Comparison of ENCODE assay signal across 25 mouse cellular contexts in genomic region chr9:120037414-120037813, GRCm38 (mm10). TPM values are rescaled to one million over a fixed set of nuclear protein-coding genes. Genes with fewer than 3 reads are reported as not detected.
A peak's percentile ranks its signal among the peaks of the same experiment; 100 is the strongest.
DNase-seq lines count a peak whose midpoint lies in the region; ATAC-seq and TF ChIP-seq lines count a peak whose summit lies in the region.
"Had no signal": no experiment of that assay in that cellular context is flagged by ENCODE, and none has a peak within 500 bp of the region (broad histone marks: within the 10 kb centered on the region; RNA-seq: fewer than 3 reads in every experiment).

No protein-coding gene starts in this region.

- intact Hi-C loops in heart, postnatal 36 days (cut with DNase I) = no loop called here

- no peak overlapping the region for H3K4me2 ChIP-seq in heart, embryonic 13.5 days
- no peak overlapping the region for H3K4me2 ChIP-seq in liver, postnatal 0 days (ENCODE audit: low read depth, low read length)
- no peak overlapping the region for H3K4me2 ChIP-seq in liver, embryonic 12.5 days
- H3K4me2 ChIP-seq: forebrain, embryonic 13.5 days; hindbrain, embryonic 15.5 days; midbrain, embryonic 12.5 days; neural tube, embryonic 12.5 days had no signal

- TF ChIP-seq CTCF in liver, postnatal 0 days (IDR thresholded peaks at IDR 0.05; ENCODE audit: low read depth) = no peak

- H3K9ac ChIP-seq in heart, embryonic 13.5 days = no peak overlapping the region
- no peak overlapping the region for H3K9ac ChIP-seq in liver, postnatal 0 days (replicated peaks)
- no peak overlapping the region for H3K9ac ChIP-seq in liver, embryonic 12.5 days
- H3K9ac ChIP-seq: forebrain, embryonic 13.5 days; hindbrain, embryonic 15.5 days; midbrain, embryonic 12.5 days; neural tube, embryonic 12.5 days had no signal

- 72% methylated on average over 7 of the region's 7 CpGs for WGBS in heart, embryonic 13.5 days
- WGBS in liver, postnatal 0 days (ENCODE audit: insufficient replicate concordance) = 56% methylated on average over 7 of the region's 7 CpGs
- WGBS in liver, embryonic 12.5 days (ENCODE audit: insufficient replicate concordance) = 56% methylated on average over 7 of the region's 7 CpGs

- TF ChIP-seq EP300 in liver, postnatal 0 days (IDR thresholded peaks at IDR 0.05; ENCODE audit: low read depth) = no peak

- no peak for DNase-seq in heart, postnatal 36 days
- DNase-seq in liver, postnatal 0 days = no peak
- DNase-seq in ovary, postnatal 14 days (ENCODE audit: low spot score) = no peak
- DNase-seq: adrenal gland, postnatal 25 days; B cell, adult 2 months; cerebellum, adult 2 months; gastrocnemius, postnatal 25 days; heart, postnatal 14 days; kidney, adult 18-20 months; kidney, postnatal 10 days; liver; lung, adult 18-20 months; thymus, adult 2 months had no signal

- no peaks in the 10 kb centered on the region for H3K27me3 ChIP-seq in heart, embryonic 13.5 days (replicated peaks)
- no peaks in the 10 kb centered on the region for H3K27me3 ChIP-seq in liver, postnatal 0 days (ENCODE audit: insufficient read depth, low read length)
- H3K27me3 ChIP-seq in liver, embryonic 12.5 days (replicated peaks) = no peaks in the 10 kb centered on the region
- H3K27me3 ChIP-seq: forebrain, embryonic 13.5 days; hindbrain, embryonic 15.5 days; midbrain, embryonic 12.5 days; neural tube, embryonic 12.5 days had no signal

- H3K27ac ChIP-seq in heart, embryonic 13.5 days (replicated peaks) = peak overlapping the region; percentile 2; the same call in 1 of the 2 replicates
- peak overlapping the region; percentile 30; the same call in 1 of the 2 replicates for H3K27ac ChIP-seq in liver, postnatal 0 days (ENCODE audit: low read depth)
- H3K27ac ChIP-seq in liver, embryonic 12.5 days = no peak overlapping the region
- H3K27ac ChIP-seq: forebrain, embryonic 13.5 days; heart, embryonic 10.5 days; hindbrain, embryonic 15.5 days; midbrain, embryonic 12.5 days; neural tube, embryonic 12.5 days had no signal

- H3K4me3 ChIP-seq in heart, embryonic 13.5 days = no peak overlapping the region
- no peak overlapping the region for H3K4me3 ChIP-seq in liver, postnatal 0 days (ENCODE audit: low read depth, low read length)
- H3K4me3 ChIP-seq in liver, embryonic 12.5 days = no peak overlapping the region
- H3K4me3 ChIP-seq: forebrain, embryonic 13.5 days; heart, embryonic 10.5 days; hindbrain, embryonic 15.5 days; midbrain, embryonic 12.5 days; neural tube, embryonic 12.5 days had no signal

- H3K9me3 ChIP-seq in heart, embryonic 13.5 days = no peaks in the 10 kb centered on the region
- no peaks in the 10 kb centered on the region for H3K9me3 ChIP-seq in liver, postnatal 0 days (ENCODE audit: low read length)
- H3K9me3 ChIP-seq in liver, embryonic 12.5 days (replicated peaks) = no peaks in the 10 kb centered on the region
- H3K9me3 ChIP-seq: hindbrain, embryonic 15.5 days; midbrain, embryonic 12.5 days; neural tube, embryonic 12.5 days had no signal

- H3K36me3 ChIP-seq in heart, embryonic 13.5 days = no peaks in the 10 kb centered on the region
- no peaks in the 10 kb centered on the region for H3K36me3 ChIP-seq in liver, postnatal 0 days (replicated peaks; ENCODE audit: insufficient read depth, low read length)
- no peaks in the 10 kb centered on the region for H3K36me3 ChIP-seq in liver, embryonic 12.5 days
- H3K36me3 ChIP-seq: heart, embryonic 10.5 days; hindbrain, embryonic 15.5 days; midbrain, embryonic 12.5 days; neural tube, embryonic 12.5 days had no signal

- no peaks in the 10 kb centered on the region for H3K4me1 ChIP-seq in heart, embryonic 13.5 days
- H3K4me1 ChIP-seq in liver, postnatal 0 days (ENCODE audit: insufficient read depth) = peaks cover 3% of the 10 kb centered on the region; the same call in 1 of the 2 replicates
- no peaks in the 10 kb centered on the region for H3K4me1 ChIP-seq in liver, embryonic 12.5 days
- H3K4me1 ChIP-seq: forebrain, embryonic 13.5 days; hindbrain, embryonic 15.5 days; midbrain, embryonic 12.5 days; neural tube, embryonic 12.5 days had no signal

- no peak for ATAC-seq in heart, embryonic 13.5 days (ENCODE audit: extremely low read depth, insufficient number of reproducible peaks, low FRiP score, low TSS enrichment)
- no peak for ATAC-seq in liver, postnatal 0 days
- no peak for ATAC-seq in liver, embryonic 12.5 days
- ATAC-seq in granulocyte monocyte progenitor cell, adult 5-6 weeks (replicated peaks; ENCODE audit: poor library complexity, severe bottlenecking) = peak; percentile 38
- ATAC-seq in megakaryocyte-erythroid progenitor cell, adult 5-6 weeks (replicated peaks; ENCODE audit: low FRiP score, low TSS enrichment, poor library complexity, severe bottlenecking) = no peak
- ATAC-seq: forebrain, embryonic 13.5 days had no signal

RNA-seq across cellular contexts. Expression of gene Xirp1, which starts 14.0 kb away (rescaled TPM):
- polyA plus RNA-seq in heart, embryonic 13.5 days (2015; fragmentation: Nextera tagmentation; extraction: Ambion mirVana) = 44.6 and 47.2 TPM in 2 replicates
- 100 to 1,000 TPM; 122 to 127 TPM for total RNA-seq in heart, postnatal 36 days (2021)
- polyA plus RNA-seq in liver, postnatal 0 days (2015; fragmentation: Nextera tagmentation; extraction: Ambion mirVana) = 0.13 TPM in 2 replicates
- 0.02 and 0.07 TPM in 2 replicates for polyA plus RNA-seq in liver, embryonic 12.5 days (2016; fragmentation: Nextera tagmentation; extraction: Ambion mirVana)
- not detected in 2 replicates for total RNA-seq in granulocyte monocyte progenitor cell, adult 5-6 weeks (2014; fragmentation: Nextera tagmentation)
- total RNA-seq in granulocyte monocyte progenitor cell, adult 5-6 weeks (2017) = not detected in 2 replicates
- total RNA-seq in megakaryocyte-erythroid progenitor cell, adult 5-6 weeks (2014; fragmentation: Nextera tagmentation) = not detected in 2 replicates
- total RNA-seq in megakaryocyte-erythroid progenitor cell, adult 5-6 weeks (2017) = not detected in 2 replicates
- polyA plus RNA-seq: forebrain, embryonic 13.5 days; hindbrain, embryonic 15.5 days; midbrain, embryonic 12.5 days had no signal

RNA-seq across cellular contexts. Expression of gene Cx3cr1, which starts 32.3 kb away (rescaled TPM):
- 7.2 and 9.3 TPM in 2 replicates for polyA plus RNA-seq in heart, embryonic 13.5 days (2015; fragmentation: Nextera tagmentation; extraction: Ambion mirVana)
- 1 to 10 TPM; 3.1 to 5.4 TPM for total RNA-seq in heart, postnatal 36 days (2021)
- polyA plus RNA-seq in liver, postnatal 0 days (2015; fragmentation: Nextera tagmentation; extraction: Ambion mirVana) = 1.8 and 2.2 TPM in 2 replicates
- 5.4 and 6.0 TPM in 2 replicates for polyA plus RNA-seq in liver, embryonic 12.5 days (2016; fragmentation: Nextera tagmentation; extraction: Ambion mirVana)
- 8.9 and 10.5 TPM in 2 replicates for total RNA-seq in granulocyte monocyte progenitor cell, adult 5-6 weeks (2014; fragmentation: Nextera tagmentation)
- 10.5 and 11.3 TPM in 2 replicates for total RNA-seq in granulocyte monocyte progenitor cell, adult 5-6 weeks (2017)
- total RNA-seq in megakaryocyte-erythroid progenitor cell, adult 5-6 weeks (2014; fragmentation: Nextera tagmentation) = 0.17 TPM in 1 of 2 replicates, not detected in the other
- total RNA-seq in megakaryocyte-erythroid progenitor cell, adult 5-6 weeks (2017) = 1.4 and 2.1 TPM in 2 replicates

RNA-seq across cellular contexts. Expression of gene Csrnp1, which starts 53.0 kb away (rescaled TPM):
- polyA plus RNA-seq in heart, embryonic 13.5 days (2015; fragmentation: Nextera tagmentation; extraction: Ambion mirVana) = 5.7 and 6.8 TPM in 2 replicates
- total RNA-seq in heart, postnatal 36 days (2021) = 10 to 100 TPM; 11.1 to 29.3 TPM
- polyA plus RNA-seq in liver, postnatal 0 days (2015; fragmentation: Nextera tagmentation; extraction: Ambion mirVana) = 2.9 and 3.4 TPM in 2 replicates
- polyA plus RNA-seq in liver, embryonic 12.5 days (2016; fragmentation: Nextera tagmentation; extraction: Ambion mirVana) = 1.5 and 1.9 TPM in 2 replicates
- 1.3 and 8.5 TPM in 2 replicates for total RNA-seq in granulocyte monocyte progenitor cell, adult 5-6 weeks (2014; fragmentation: Nextera tagmentation)
- total RNA-seq in granulocyte monocyte progenitor cell, adult 5-6 weeks (2017) = 8.8 and 16.9 TPM in 2 replicates
- 1.6 and 3.1 TPM in 2 replicates for total RNA-seq in megakaryocyte-erythroid progenitor cell, adult 5-6 weeks (2014; fragmentation: Nextera tagmentation)
- 8.0 and 15.6 TPM in 2 replicates for total RNA-seq in megakaryocyte-erythroid progenitor cell, adult 5-6 weeks (2017)

RNA-seq across cellular contexts. Expression of gene Ccr8, which starts 54.5 kb away (rescaled TPM):
- polyA plus RNA-seq in heart, embryonic 13.5 days (2015; fragmentation: Nextera tagmentation; extraction: Ambion mirVana) = 0.13 TPM in 1 of 2 replicates, not detected in the other
- total RNA-seq in heart, postnatal 36 days (2021) = not detected
- polyA plus RNA-seq in liver, postnatal 0 days (2015; fragmentation: Nextera tagmentation; extraction: Ambion mirVana) = not detected in 2 replicates
- polyA plus RNA-seq in liver, embryonic 12.5 days (2016; fragmentation: Nextera tagmentation; extraction: Ambion mirVana) = not detected in 2 replicates
- not detected in 2 replicates for total RNA-seq in granulocyte monocyte progenitor cell, adult 5-6 weeks (2014; fragmentation: Nextera tagmentation)
- not detected in 2 replicates for total RNA-seq in granulocyte monocyte progenitor cell, adult 5-6 weeks (2017)
- not detected in 2 replicates for total RNA-seq in megakaryocyte-erythroid progenitor cell, adult 5-6 weeks (2014; fragmentation: Nextera tagmentation)
- total RNA-seq in megakaryocyte-erythroid progenitor cell, adult 5-6 weeks (2017) = not detected in 2 replicates
- total RNA-seq: adrenal gland, postnatal 25 days; gastrocnemius, postnatal 25 days; layer of hippocampus, postnatal 10 days; left cerebral cortex, postnatal 14 days had no signal
- polyA plus RNA-seq: cerebellum, adult 2 months; embryonic facial prominence, embryonic 11.5 days; forebrain, embryonic 13.5 days; heart, embryonic 10.5 days; hindbrain, embryonic 15.5 days; midbrain, embryonic 12.5 days; neural tube, embryonic 12.5 days had no signal

Comparison
In these comparisons a context has a peak if more than half of its experiments do, and no peak if none do; other contexts are left out.
1. RNA of gene Xirp1, which starts 14.0 kb away (total RNA-seq): 122 to 127 TPM in heart, postnatal 36 days; not detected in granulocyte monocyte progenitor cell, adult 5-6 weeks and not detected in megakaryocyte-erythroid progenitor cell, adult 5-6 weeks; every median in the first group is over 100 times any median in the second.